Mouse (Mus musculus) left cerebral cortex, postnatal 25 days (tissue): ENCODE results near the gene Ddx55. TPM values are rescaled to one million over a fixed set of nuclear protein-coding genes. Genes with fewer than 3 reads are reported as not detected.
"Not testable (repeated sequence)": the region's sequence is repeated elsewhere in the genome, so short reads cannot be mapped to it uniquely, and the experiment has no call there.

Experiments
- DNase-seq, 2 experiments: peaks; one replicate each; pipeline ENCODE4 v3.0.0; 2022; ENCODE audit warnings: low spot score in 2 of 2, mixed read lengths in 1 of 2
- intact Hi-C: fragments of 180-260 bp; cut with DNase I; formaldehyde crosslinking; loops from one replicate; pipeline ENCODE4 v1.15.1; 2025
- total RNA-seq, 2 experiments: library from RNA; stranded (reverse); gene quantifications; 2 replicates each; pipeline ENCODE4 v1.2.3; 2021

The Ddx55 gene
- total RNA-seq, 2 experiments from 2014 or later, result 22.0 to 27.9 TPM

GRCm38 (mm10) chr5:124536776-124537175, 15.9 kb upstream of the Ddx55 start:
- intact Hi-C loops, result loop anchor here (5.0 kb wide), 2 partner anchors 34 to 54 kb away; partner anchors contain the start of gene Snrnp35
- DNase-seq, result peak in 1 of 2 experiments; percentile 41

GRCm38 (mm10) chr5:124538813-124539792, 13.6 kb upstream of the Ddx55 start:
- intact Hi-C loops, result loop anchor here (5.0 kb wide), 2 partner anchors 37 to 57 kb away; partner anchors contain the start of gene Snrnp35
- peak; percentile 61 to 87 for DNase-seq

GRCm38 (mm10) chr5:124539905-124540304, 12.8 kb upstream of the Ddx55 start:
- intact Hi-C loops, result loop anchor here (2.0 to 5.0 kb wide), 4 partner anchors 38 to 115 kb away; partner anchors contain the start of gene Snrnp35
- no peak for DNase-seq

- intact Hi-C loops, result loop anchor here (2.0 kb wide), 2 partner anchors 108 to 116 kb away; no protein-coding TSS in a partner anchor
- peak; percentile 96 to 99 for DNase-seq
These were observed 12.3 kb upstream of the Ddx55 start, which contains the start of gene Tmed2 for GRCm38 (mm10) chr5:124540383-124540786. Gene Tmed2 (plus strand): TSS chr5:124540695.

- intact Hi-C loops, result loop anchor here (2.0 kb wide), 2 partner anchors 108 to 116 kb away; no protein-coding TSS in a partner anchor
- peak in 1 of 2 experiments; percentile 56 for DNase-seq
These were observed 11.6 kb upstream of the Ddx55 start for GRCm38 (mm10) chr5:124540905-124541601.

DNA sequence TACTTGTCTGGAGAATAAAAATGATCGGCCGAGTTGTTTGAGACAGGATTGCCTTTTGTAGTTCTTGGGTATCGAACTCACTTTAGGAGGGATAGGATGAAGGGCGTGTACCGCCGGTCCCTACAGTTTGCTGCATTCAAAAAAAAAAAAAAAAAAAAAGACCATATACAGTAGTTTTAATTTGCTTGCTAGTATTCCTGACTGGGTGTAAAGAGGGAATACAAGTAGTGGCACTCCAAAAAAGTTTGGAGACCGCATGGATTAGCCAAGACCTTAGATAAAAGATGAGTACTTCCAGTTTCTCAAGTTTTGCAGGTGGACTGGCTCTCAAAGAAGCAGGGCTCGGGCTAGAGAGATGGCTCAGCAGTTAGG, 11.1 kb upstream of the Ddx55 start:
- intact Hi-C loops, result loop anchor here (2.0 kb wide), 2 partner anchors 109 to 117 kb away; no protein-coding TSS in a partner anchor
- DNase-seq, result no peak

GRCm38 (mm10) chr5:124550737-124551136, 1.9 kb upstream of the Ddx55 start:
- intact Hi-C loops, DNase-seq: not testable (repeated sequence)

GRCm38 (mm10) chr5:124551349-124552093, 1.1 kb upstream of the Ddx55 start:
- intact Hi-C loops, result loop anchor here (2.0 kb wide), 1 partner anchor 27 kb away; the partner anchor contains the start of genes Eif2b1 and Gtf2h3
- DNase-seq, result not testable (repeated sequence)

- intact Hi-C loops, result loop anchor here (2.0 kb wide), 1 partner anchor 27 kb away; the partner anchor contains the start of genes Eif2b1 and Gtf2h3
- DNase-seq, result no peak
These were observed 581 bp upstream of the Ddx55 start for GRCm38 (mm10) chr5:124552094-124552472.

GRCm38 (mm10) chr5:124553607-124554006, 943 bp downstream of the Ddx55 start:
- intact Hi-C loops, result loop anchor here (2.0 kb wide), 1 partner anchor 25 kb away; the partner anchor contains the start of genes Eif2b1 and Gtf2h3
- DNase-seq, result no peak

- no peak for DNase-seq
- intact Hi-C loops, result no loop called here
These were observed 2.5 kb downstream of the Ddx55 start for GRCm38 (mm10) chr5:124555145-124555544.

GRCm38 (mm10) chr5:124571068-124571467, 18.4 kb downstream of the Ddx55 start:
- intact Hi-C loops, result no loop called here
- peak; percentile 53 to 88 for DNase-seq

DNA sequence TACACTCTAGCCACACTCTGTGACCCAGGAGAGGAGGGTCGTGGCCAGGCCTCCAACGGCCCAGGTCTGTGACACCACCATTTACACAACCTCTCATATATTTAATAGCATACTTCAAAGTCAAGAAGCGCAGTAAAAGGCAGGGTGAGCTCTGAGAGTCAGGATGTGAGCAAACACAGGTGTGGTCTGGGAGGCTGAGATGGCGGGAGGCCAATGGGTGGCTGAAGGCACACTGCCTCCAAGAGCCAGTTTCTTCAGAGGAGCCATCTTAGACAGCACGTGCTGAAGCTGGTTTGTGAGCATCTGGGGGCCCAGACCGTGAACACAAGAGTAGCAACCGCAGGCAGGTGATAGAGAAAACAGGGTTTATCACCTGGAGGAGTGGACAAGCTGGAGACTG, 22.8 kb downstream of the Ddx55 start:
- intact Hi-C loops, result no loop called here
- DNase-seq, result no peak

DNA sequence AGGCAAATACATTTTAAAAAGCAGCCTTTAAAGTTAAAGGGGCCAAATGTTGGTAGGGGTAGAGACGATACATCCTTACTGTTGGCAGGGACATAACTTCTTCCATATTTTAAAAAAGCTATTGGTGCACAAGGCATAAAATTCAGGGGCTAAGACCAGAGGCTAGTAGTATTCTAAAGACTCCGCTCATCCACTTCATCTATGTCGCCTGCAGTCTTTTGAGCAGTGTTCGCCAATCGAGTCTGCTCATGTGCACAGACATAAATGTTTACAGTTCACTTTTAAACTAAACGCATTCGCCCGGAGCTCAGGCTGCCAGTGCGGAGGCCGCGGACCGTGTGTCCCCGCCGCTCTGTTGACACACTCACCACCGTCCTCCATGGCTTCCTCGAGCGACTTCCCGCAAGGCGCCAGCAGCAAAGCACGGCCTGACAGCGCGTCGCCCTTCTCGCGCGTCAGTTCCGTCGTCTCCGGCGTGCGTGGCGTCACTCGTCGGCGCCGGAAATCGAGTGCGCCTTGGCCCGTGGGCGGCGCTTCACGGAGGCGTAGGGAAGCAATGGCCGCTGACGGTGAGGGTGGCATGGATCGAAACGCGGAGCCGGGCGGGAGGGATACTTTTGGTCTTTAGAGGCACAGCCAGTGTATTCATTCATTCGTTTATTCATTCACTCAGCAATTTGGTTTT, 26.1 kb downstream of the Ddx55 start, which contains the start of the genes Eif2b1 and Gtf2h3:
Gene Eif2b1 (minus strand): TSS at position 499 of the 685 bp plus-strand sequence.
Gene Gtf2h3 (plus strand): TSS at position 508 of the 685 bp plus-strand sequence.
- intact Hi-C loops, result loop anchor here (2.0 kb wide), 1 partner anchor 26 kb away; the partner anchor contains the start of gene Ddx55
- peak; percentile 95 for DNase-seq

DNA sequence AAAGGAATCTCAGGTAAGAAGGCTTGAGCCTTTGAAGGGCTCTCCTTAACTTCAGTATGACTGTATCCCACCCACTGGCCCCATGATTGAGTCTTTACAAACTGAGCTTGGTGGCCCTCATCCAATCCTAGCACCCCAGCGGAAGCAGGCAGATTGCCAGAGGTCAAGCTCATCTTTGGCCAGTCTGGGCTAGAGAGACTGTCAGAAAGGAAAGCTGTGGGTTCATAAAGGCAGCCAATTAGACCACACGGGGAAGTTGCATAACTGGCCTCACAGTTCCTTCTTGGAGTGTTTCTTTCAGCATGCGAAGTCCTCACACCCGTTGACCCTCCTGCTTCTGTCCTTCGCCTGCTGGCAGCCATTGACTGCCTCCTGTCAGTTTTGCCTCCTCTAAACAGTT, 29.9 kb downstream of the Ddx55 start:
- DNase-seq, result no peak
- intact Hi-C loops, result no loop called here

GRCm38 (mm10) chr5:124592768-124593167, 40.1 kb downstream of the Ddx55 start:
- peak in 1 of 2 experiments; percentile 63 for DNase-seq
- intact Hi-C loops, result no loop called here

- peak; percentile 95 to 99 for DNase-seq
- intact Hi-C loops, result no loop called here
These were observed 45.8 kb downstream of the Ddx55 start for GRCm38 (mm10) chr5:124598224-124599174.
